Mouse (Mus musculus) 3T3-L1 (cell line): ENCODE results near the gene Fem1a.

Source experiments
- DNase-seq: peaks from one replicate; pipeline ENCODE4 v3.0.0-alpha.2; 2015; ENCODE audit warnings: low read depth, low spot score

Gene Fem1a

GRCm38 (mm10) chr17:56256239-56256881 lies at the start of gene Fem1a:
Gene Fem1a, plus strand, starts transcription at chr17:56256810.
- DNase-seq = peak; percentile 100

DNA sequence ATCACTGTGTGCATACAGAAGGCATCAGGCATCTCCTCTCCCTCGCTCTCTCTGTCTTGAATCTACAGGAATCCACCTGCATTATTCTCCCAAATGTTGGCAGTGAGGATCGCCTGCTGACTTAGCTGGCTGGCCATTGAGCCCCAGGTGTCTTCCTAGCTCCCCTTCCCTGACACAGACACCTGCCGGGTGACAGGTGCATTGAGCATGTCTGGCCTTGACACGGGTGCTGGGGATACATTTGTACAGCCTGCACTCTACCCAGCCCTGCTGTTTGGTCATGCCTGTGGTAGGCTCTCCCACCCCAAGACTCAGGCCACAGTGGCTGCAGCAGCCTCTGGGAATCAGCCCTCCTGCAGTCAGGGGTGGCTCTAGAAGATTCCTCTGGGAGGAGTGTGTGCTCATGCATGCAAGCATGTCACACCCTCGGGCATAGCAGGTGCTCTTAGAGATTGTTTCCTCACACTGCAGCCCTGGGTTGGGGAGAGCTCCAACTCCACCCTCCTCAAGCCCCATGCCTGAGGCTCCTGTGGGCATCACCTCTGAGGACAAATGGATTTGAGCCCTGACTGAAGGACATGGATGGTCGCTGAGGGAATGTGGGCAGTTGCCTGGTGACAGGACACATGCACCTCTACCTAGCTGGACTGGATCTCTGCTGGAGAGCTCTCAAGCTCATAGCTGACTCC lies 49.5 kb upstream of the Fem1a start:
- no peak for DNase-seq

DNA sequence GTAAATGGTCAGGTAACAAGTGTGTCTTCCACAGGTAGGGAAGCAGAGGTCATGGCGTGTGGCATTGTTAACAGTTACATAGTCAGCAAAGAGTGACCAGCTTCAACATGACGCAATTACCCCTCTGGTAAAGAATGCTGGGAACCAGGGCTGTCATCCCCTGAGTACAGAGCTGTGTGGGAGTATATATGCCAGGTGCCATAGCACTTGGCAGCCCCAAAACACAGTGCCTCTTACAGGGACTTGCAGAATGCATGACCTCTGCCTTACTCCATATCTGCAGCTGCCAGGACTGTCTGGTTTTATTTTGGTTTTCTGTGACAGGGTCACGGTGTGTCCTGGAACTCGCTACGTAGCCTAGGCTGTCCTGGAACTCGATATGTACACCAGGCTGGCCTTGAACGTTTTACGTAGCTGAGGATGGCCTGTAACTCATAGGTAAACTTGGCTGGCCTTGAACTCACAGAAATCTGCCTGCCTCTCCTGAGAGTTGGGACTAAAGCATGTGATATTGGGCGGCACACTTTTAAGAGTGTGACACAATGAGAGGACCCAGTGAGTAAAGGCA lies 48.6 kb upstream of the Fem1a start:
- no peak for DNase-seq

DNA sequence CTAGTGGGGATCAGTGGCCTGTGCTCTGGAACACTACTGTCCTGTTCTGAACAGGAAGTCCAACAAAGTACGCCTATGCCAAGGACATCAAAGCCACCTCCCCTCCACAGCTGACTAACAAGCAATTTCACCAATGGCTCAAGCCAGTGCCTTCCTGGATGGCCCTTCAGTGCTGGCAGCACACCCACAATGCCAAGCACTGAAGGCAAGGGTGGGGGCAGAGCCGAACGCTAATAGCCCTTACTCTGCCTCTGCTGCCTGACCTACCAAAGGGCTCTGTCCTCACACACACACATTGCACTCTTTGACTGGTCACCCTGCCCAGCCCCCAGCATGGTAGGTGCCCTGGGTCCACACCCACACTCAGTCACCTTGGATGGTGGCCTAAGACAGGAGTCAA lies 47.8 kb upstream of the Fem1a start:
- DNase-seq = no peak

- no peak for DNase-seq
These were observed 45.5 kb upstream of the Fem1a start for GRCm38 (mm10) chr17:56211090-56211489.

- no peak for DNase-seq
These were observed 43.9 kb upstream of the Fem1a start for GRCm38 (mm10) chr17:56212676-56213075.

GRCm38 (mm10) chr17:56214229-56214628 lies 42.4 kb upstream of the Fem1a start:
- peak; percentile 59 for DNase-seq

DNA sequence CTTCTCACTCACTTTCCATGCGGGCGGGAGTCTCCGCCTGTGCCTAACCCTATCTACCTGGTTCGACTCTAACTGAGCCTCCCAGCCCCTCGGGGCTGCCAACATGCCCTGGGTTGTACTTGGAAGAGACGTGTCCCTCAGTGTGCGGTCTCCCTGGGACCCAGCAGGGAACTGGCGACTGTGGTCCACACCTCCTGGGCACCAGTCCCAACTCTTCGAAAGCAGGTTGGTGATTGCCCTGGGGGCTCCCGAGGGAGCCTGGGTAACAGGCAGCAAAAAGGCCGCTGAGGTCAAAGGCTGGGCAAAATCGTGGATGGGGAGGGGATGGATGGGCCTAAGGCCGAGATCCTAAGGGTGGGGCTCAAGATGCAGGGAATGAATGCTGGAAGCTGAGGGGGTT lies 38.9 kb upstream of the Fem1a start:
- no peak for DNase-seq

- peak; percentile 99 for DNase-seq
These were observed 38.0 kb upstream of the Fem1a start, which contains the start of gene Dpp9 for GRCm38 (mm10) chr17:56218377-56219191. Gene Dpp9, minus strand, starts transcription at chr17:56218905.

GRCm38 (mm10) chr17:56219251-56219650 lies 37.4 kb upstream of the Fem1a start:
- DNase-seq = no peak

- DNase-seq = peak; percentile 78
These were observed 36.8 kb upstream of the Fem1a start for GRCm38 (mm10) chr17:56219805-56220204.

DNA sequence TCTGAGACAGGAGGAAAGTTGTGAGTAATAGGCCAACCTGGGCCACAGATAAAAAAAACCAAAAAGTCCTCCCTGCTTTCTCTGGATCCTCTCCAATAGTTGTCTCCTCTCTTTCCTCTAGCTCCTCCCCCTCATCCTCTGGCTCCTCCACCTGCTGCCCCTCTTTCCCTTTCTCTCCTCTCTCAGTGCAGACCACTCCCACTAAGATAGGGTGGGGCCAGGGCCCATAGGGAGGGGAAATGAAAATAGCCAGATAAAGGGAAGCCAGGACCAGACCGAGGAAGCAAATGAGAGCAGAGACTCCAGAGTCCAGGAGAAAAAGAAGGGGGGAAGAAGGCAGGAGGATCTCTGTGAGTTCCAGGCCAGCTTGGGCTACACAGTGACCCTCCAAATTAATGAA lies 31.7 kb upstream of the Fem1a start:
- no peak for DNase-seq

DNA sequence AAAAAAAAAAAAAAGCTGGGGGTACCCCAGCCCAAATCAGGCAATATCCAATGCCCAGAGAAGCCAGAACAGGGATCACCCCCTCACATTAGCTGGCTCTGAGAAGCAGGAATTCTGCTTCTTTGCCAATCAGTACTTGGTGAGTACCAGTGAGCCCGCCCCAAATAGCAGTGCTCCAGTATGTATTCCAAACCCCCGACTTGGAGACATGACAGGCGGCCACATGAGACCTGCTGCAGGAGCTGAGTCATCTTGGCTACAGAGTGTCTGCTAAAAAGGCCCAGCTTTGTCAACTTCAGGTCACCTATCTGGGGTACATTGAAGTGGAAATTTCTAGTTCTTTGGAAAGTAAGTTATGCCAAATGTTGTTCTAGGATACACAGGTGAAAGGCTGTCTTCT lies 30.0 kb upstream of the Fem1a start:
- peak; percentile 58 for DNase-seq

GRCm38 (mm10) chr17:56229943-56230342 lies 26.7 kb upstream of the Fem1a start:
- DNase-seq = no peak

DNA sequence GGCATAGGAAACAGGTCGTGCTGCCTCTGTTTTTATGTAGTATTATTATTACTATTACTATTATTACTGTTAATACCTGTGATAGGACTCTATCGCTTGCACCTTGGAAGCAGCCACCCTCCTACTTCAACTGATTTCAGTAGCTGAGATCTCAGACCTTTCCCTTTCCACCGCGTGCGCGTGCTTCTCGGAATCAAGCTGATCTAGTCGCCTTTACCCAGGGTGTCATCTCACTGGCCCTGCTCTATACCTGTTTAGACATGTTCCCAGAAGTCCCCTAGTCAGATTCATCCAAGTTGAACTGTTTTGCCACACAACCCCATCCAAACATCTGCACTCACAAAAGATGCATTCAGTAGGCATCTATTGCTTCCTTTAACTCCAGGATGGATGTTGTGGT lies 23.2 kb upstream of the Fem1a start:
- DNase-seq = no peak

GRCm38 (mm10) chr17:56233818-56234469 lies 22.7 kb upstream of the Fem1a start:
- DNase-seq = no peak

DNA sequence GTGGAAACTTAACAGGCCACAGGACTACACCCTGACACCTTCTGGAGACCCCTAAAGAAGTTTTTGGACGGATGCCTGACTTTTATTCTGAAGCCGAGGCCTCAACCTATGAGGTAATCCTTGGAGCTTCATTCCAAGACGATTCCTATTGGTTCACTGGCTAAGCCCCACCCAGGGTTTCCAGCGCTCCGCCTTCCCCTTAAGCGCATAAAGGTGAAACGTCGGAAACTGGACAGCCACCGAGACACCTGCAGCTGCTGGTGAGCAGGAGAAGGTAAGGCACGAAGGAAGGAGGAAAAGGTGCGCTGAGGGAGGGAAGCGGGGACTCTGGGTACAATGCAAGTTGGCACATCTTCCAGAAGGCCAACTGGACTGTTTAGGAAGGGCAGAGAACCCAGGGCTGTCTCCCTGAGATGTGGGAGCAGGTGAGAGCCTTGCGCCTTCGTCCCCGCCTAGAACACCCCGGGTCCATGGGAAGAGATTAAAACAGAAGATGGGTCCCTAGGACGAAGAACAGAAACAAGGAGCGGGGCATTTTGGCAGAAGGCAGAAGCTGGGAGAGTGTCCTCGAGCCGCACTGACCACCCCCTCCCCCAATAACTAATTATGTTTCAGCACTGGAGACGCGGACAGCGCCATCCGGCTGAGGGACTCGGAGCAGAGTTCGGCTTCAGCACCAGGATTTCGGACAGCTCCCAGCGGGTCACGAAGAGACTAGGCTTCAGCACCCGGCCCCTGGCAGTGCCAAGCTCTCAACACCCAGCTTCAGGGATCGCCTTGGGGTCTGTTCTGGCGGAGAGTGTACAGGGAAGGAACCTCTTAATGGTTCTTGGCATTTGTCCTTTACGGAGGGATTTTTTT lies 14.8 kb upstream of the Fem1a start:
- peak; percentile 88 for DNase-seq

- DNase-seq = no peak
These were observed 11.0 kb upstream of the Fem1a start for GRCm38 (mm10) chr17:56245608-56246007.

DNA sequence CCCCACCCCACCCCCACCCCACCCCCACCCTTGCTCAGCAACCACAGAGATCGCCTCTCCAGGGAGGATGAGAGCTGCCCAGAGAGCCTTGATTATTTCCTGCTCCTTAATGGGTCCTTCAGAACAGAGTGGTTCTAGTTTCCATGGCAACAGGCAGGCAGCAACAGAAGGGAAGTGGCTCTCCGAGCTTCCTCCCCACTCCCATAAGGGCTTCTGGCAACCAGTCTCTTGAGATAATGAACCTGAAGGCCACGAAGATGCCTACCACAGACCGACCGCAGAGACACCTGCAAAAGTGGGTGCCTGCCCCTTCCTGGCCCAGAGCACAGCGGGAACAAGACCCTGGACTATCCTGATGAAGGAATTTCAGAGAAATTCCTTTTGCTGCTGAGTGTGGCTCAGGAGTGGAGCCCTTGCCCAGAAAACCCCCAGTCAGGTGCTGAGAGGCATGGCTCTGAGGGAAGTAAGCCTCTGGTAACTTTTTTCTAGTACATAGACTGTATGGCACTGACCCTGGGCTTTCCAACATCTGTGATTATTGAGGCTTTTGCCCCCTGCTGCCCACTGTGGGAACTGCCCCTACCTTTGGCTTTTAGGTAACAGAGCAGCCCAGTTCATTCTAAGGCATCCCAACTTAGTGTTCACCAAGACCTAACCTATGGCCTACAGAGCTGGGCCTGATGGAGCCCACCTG lies 5.3 kb upstream of the Fem1a start:
- peak; percentile 85 for DNase-seq

- no peak for DNase-seq
These were observed 1.9 kb upstream of the Fem1a start for GRCm38 (mm10) chr17:56254695-56255094.
